Mouse (Mus musculus) liver, embryonic 12.5 days (tissue): ENCODE results near the gene Map3k13. TPM values are rescaled to one million over a fixed set of nuclear protein-coding genes. Genes with fewer than 3 reads are reported as not detected.

Experiments used
- ATAC-seq: fragments of 200-750 bp; cut with Nextera tagmentation; 2 replicates; pipeline ENCODE4 v1.8.0; 2017; ENCODE audit warnings: moderate number of reproducible peaks, mild to moderate bottlenecking, moderate library complexity
- H3K27ac ChIP-seq: fragments of 300-500 bp; sonication (generic); 2 replicates; pipeline ENCODE4 v1.5.1; 2016; ENCODE audit warnings: mild to moderate bottlenecking
- H3K27me3 ChIP-seq: fragments of 300-500 bp; sonication (generic); replicated peaks from 2 replicates; pipeline ENCODE4 v1.6.1; 2016; ENCODE audit warnings: mild to moderate bottlenecking, moderate library complexity
- H3K36me3 ChIP-seq: fragments of 300-500 bp; sonication (generic); 2 replicates; pipeline ENCODE4 v1.6.1; 2016; ENCODE audit warnings: mild to moderate bottlenecking, moderate library complexity
- H3K4me1 ChIP-seq: fragments of 300-500 bp; sonication (generic); 2 replicates; pipeline ENCODE4 v1.6.1; 2016
- H3K4me2 ChIP-seq: fragments of 300-500 bp; sonication (generic); 2 replicates; pipeline ENCODE4 v1.6.1; 2016; ENCODE audit warnings: mild to moderate bottlenecking, moderate library complexity
- H3K4me3 ChIP-seq: fragments of 300-500 bp; sonication (generic); 2 replicates; pipeline ENCODE4 v1.5.1; 2016; ENCODE audit warnings: mild to moderate bottlenecking, moderate library complexity
- H3K9ac ChIP-seq: fragments of 300-500 bp; sonication (generic); 2 replicates; pipeline ENCODE4 v1.6.1; 2016; ENCODE audit warnings: mild to moderate bottlenecking, moderate library complexity
- H3K9me3 ChIP-seq: fragments of 300-500 bp; sonication (generic); replicated peaks from 2 replicates; pipeline ENCODE4 v1.6.1; 2016; ENCODE audit warnings: mild to moderate bottlenecking, moderate library complexity
- WGBS: fragments of 180-500 bp; shearing (Covaris S2); methylation state at CpG from one replicate; pipeline ENCODE4 v1.1.7; 2016; ENCODE audit not compliant: insufficient replicate concordance; 5-methylcytosine and 5-hydroxymethylcytosine counted together
- polyA plus RNA-seq: library from polyadenylated mRNA; unstranded; fragments of >200 nt; fragmentation: Nextera tagmentation; extraction: Ambion mirVana; gene quantifications from 2 replicates; pipeline ENCODE4 v1.2.1, GENCODE M21; 2016

The Map3k13 gene
- polyA plus RNA-seq, 1 experiment from 2014 or later = 0.41 TPM

DNA sequence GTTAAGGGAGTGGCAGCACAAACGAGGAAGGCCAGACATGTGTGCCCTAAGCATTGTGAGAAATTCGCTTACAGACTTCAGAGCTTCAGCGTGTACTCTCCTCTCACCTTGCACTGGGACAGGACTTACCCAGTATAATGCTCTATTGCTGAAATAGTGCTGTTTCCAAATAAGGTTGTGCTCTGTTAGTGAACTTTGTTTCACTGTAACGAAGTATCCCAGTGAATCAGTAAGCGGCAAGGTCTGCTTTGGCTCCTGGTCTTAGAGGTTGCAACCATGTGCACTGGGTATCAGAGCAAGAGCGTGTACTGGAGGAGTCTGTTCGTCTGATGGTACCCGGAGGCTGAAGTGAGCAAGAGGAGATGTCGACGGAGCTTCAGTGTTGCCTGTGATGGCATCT lies 39.8 kb downstream of the Map3k13 start:
- Histone ChIP-seq H3K27me3 (no peaks in the 10 kb centered on the region), H3K36me3 (no peaks in the 10 kb centered on the region), H3K4me1 (peaks cover 4% of the 10 kb centered on the region; the same call in 1 of the 2 replicates), H3K27ac (no peak overlapping the region), H3K4me3 (no peak overlapping the region), H3K4me2 (no peak overlapping the region), H3K9me3 (no peaks in the 10 kb centered on the region), H3K9ac (no peak overlapping the region)
- 72% methylated on average over 10 of the region's 10 CpGs for WGBS
- ATAC-seq = no peak

DNA sequence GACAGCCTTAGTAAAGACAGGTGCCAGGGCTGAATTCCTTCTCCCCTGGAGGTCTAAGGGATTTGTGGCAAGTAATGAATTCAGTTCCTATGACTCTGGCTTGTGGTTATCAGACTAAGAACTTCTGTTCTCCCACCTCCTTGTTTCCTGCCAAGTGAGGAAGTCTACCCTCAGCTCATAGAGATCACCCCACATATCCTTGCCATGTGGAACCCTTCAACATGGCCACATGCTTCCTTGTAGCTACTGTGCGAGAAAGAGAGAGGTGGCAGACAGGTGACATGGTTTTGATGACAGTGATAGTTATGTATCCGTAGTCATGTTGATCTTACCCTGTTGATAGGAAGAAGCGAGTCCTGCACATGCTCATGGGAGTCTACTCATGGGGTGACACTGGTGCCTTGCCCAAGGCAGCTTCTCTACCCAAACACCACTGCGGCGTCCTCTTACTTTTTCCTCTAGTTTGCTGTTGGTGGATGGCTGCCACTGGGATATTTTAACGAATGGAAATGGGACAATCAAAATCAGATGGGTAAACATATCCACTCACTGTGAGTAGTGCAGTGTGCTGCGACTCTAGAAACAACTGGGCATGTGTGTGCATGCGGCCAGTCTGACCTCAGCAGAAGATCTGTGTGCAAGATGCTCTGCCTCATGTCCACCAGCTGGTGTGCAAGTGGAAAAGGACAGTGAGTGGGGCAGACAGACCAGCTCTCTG lies 40.9 kb downstream of the Map3k13 start:
- no peak for ATAC-seq
- Histone ChIP-seq H3K9me3 (no peaks in the 10 kb centered on the region), H3K4me1 (peaks cover 4% of the 10 kb centered on the region; the same call in 1 of the 2 replicates), H3K4me3 (no peak overlapping the region), H3K36me3 (no peaks in the 10 kb centered on the region), H3K4me2 (no peak overlapping the region), H3K9ac (no peak overlapping the region), H3K27me3 (no peaks in the 10 kb centered on the region), H3K27ac (no peak overlapping the region)
- 67% methylated on average over 8 of the region's 8 CpGs for WGBS

DNA sequence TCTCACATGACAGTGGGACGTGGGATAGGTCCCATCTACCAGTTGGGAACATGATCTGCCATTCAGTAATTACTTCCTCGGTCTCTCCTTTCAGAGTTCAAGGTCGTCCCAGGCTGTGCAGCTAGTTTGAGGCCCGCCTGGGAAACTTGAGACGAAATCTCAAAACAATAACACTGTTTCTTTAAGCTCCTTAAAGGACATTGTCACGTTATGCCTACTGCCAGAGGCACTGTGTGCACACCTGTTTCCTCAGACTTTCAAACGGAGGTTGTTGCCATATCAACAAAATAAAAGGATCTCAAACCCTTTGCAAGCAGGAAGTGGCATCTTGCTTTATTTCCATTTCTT lies 41.4 kb downstream of the Map3k13 start:
- H3K27me3 ChIP-seq = no peaks in the 10 kb centered on the region
- no peak overlapping the region for H3K9ac ChIP-seq
- 56% methylated on average over 7 of the region's 7 CpGs for WGBS
- H3K4me1 ChIP-seq = peaks cover 3% of the 10 kb centered on the region; the same call in 1 of the 2 replicates
- H3K36me3 ChIP-seq = no peaks in the 10 kb centered on the region
- ATAC-seq = no peak
- H3K4me2 ChIP-seq = no peak overlapping the region
- no peaks in the 10 kb centered on the region for H3K9me3 ChIP-seq
- no peak overlapping the region for H3K4me3 ChIP-seq
- H3K27ac ChIP-seq = no peak overlapping the region

DNA sequence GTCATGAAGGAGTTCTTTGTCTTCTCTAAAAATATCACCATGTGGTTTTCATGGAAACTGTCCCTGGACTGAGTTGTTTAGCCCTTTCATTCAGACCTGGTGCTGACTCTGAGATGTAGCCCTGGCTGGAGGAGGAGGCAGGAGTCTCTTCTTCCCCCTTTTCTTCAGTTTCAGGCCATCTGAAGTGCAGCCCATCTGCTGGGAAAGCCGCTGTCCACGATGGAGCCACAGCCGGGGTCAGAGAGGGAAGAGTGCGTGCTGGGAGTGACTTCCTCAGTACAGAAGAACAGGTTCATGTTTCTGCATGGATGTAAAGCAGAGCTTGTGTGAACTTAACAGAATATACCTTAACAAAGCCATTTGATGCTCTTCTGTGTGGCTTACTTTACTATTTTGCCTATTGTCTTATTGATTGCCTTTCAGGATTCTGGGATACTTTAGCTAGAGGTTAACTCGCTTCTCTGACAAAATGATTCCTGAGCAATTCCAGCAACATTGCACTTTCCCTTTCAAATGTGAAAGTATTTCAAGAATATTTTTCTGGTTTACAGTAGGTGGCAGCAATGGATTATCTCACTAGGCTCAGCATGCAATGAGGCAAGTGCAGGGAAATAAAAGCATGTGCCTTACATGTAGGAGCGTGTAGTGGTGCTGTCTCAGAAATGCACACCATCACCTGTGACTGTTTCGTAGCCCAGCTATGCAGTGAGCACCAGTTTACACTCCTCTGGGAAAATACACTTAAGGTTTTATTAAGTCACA lies 42.3 kb downstream of the Map3k13 start:
- ATAC-seq = no peak
- Histone ChIP-seq H3K9me3 (no peaks in the 10 kb centered on the region), H3K9ac (no peak overlapping the region), H3K4me2 (no peak overlapping the region), H3K27ac (no peak overlapping the region), H3K27me3 (no peaks in the 10 kb centered on the region), H3K4me3 (no peak overlapping the region), H3K36me3 (no peaks in the 10 kb centered on the region), H3K4me1 (no peaks in the 10 kb centered on the region)
- WGBS = 57% methylated on average over 7 of the region's 7 CpGs

DNA sequence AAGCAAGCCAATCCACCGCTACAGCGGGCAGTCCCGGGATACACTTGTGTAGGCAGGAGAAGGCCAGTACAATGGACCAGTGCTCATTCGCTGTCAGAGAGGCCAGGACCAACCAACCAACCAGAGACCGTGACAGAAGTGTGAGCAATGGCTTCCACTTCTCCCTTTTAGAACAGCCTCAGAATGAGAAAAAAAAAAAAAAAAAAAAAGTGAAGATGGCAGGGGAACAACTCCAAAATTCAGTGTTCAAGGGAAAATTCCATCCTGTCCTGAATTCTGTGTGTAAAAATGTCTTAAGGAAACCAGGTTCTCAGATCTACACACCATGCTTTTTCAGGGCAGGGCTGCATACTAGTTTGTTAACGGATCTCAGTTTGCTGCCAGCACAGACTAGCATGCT lies 43.5 kb downstream of the Map3k13 start:
- no peak overlapping the region for H3K9ac ChIP-seq
- no peaks in the 10 kb centered on the region for H3K4me1 ChIP-seq
- no peak overlapping the region for H3K27ac ChIP-seq
- WGBS = 69% methylated on average over 6 of the region's 6 CpGs
- no peak overlapping the region for H3K4me3 ChIP-seq
- no peaks in the 10 kb centered on the region for H3K27me3 ChIP-seq
- no peak overlapping the region for H3K4me2 ChIP-seq
- no peak for ATAC-seq
- no peaks in the 10 kb centered on the region for H3K36me3 ChIP-seq
- no peaks in the 10 kb centered on the region for H3K9me3 ChIP-seq

DNA sequence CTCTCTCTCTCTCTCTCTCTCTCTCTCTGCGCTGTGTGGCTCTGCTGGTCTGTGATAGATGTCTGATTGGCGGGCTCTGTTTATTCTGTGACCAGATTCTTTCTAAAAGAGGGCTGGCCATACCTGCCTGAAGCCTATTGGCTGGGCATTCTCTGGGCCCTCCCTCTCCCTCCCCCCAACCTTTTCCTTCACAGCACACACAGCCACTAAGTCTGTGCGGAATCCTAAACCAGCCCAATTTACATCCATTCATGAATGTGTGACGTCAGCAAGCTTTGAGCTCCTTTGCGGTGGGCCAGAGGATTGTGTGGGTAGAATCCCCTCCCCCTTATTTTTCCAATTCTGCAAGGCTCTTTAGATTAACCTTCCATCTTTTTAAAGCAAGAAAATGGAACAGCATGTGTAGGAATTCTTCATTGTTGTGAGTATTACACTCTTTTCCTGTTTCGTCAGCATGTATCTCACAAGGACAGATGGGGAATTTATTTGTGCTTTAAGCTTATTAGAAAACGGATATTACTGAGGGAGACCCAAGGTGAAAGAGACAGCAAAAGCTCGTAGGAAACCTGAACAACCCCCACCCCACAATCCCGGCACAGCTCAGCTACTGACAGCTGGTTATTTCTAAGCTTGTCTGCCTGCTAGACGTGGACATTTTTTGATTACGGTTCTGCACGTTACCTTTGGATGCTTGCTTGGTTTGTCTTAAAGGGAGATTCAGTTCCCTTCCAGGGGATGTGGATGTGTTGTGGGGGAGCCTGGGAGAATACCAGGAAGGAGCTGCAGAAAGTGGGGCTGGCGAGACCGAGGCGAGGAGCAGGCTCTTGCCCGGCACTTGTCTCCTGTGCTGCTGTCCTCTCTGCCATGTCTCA lies 51.9 kb downstream of the Map3k13 start:
- Histone ChIP-seq H3K4me1 (peaks cover 8% of the 10 kb centered on the region; the same call in 1 of the 2 replicates), H3K27me3 (no peaks in the 10 kb centered on the region; the same call in 1 of the 2 replicates), H3K27ac (no peak overlapping the region), H3K9me3 (no peaks in the 10 kb centered on the region), H3K36me3 (no peaks in the 10 kb centered on the region), H3K4me2 (peak overlapping the region; percentile 58), H3K4me3 (peak overlapping the region; percentile 44), H3K9ac (peak overlapping the region; percentile 37; the same call in 1 of the 2 replicates)
- WGBS = 6% methylated on average over 16 of the region's 16 CpGs
- ATAC-seq = peak; percentile 91

DNA sequence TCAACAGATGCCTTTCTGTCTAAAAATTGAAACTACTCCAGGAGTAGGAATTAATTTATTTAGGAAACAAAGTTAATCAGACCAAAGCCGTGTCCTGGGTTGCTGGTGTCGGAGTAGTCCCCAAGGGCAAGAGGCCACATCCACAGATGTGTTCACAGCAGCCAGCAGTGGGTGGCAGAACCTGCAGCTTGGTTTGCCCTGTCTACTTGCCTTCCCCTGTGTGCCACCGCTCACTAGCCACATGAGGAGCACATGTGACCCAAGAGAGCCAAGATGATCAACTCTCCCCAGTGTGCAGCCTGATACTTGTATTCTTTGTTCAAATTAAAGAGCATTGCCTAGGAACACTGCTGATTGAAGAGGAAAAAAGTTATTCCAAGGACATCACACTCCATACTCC lies 54.3 kb downstream of the Map3k13 start:
- H3K27ac ChIP-seq = no peak overlapping the region
- no peak overlapping the region for H3K9ac ChIP-seq
- 65% methylated on average over 3 of the region's 3 CpGs for WGBS
- H3K9me3 ChIP-seq = no peaks in the 10 kb centered on the region
- no peak for ATAC-seq
- H3K4me1 ChIP-seq = peaks cover 8% of the 10 kb centered on the region; the same call in 1 of the 2 replicates
- H3K4me3 ChIP-seq = no peak overlapping the region
- no peaks in the 10 kb centered on the region for H3K36me3 ChIP-seq
- H3K4me2 ChIP-seq = no peak overlapping the region
- peaks cover 4% of the 10 kb centered on the region; the same call in 1 of the 2 replicates for H3K27me3 ChIP-seq

DNA sequence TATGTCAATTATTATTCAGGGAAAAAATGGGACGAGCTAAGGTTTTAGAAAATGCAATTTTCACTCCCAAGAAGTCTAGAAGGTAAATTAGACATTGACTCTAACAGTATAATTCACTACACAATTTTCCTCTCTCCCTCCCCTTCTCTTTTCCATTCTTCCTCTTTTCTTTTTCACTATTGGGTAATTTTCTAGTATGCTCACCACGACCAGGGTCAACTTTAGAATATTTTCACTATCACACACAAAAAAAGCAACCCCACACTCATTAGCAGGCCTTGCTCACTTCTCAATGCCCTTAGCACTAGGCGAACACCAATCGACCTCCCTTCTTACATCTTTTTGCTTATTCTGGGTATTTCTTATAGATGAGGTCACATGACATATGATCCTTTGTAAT lies 54.7 kb downstream of the Map3k13 start:
- ATAC-seq = no peak
- Histone ChIP-seq H3K9me3 (no peaks in the 10 kb centered on the region), H3K4me2 (no peak overlapping the region), H3K9ac (no peak overlapping the region), H3K4me3 (no peak overlapping the region), H3K36me3 (no peaks in the 10 kb centered on the region), H3K27ac (no peak overlapping the region), H3K27me3 (peaks cover 4% of the 10 kb centered on the region; the same call in 1 of the 2 replicates), H3K4me1 (peaks cover 8% of the 10 kb centered on the region; the same call in 1 of the 2 replicates)
- WGBS = 61% methylated on average over 4 of the region's 4 CpGs

DNA sequence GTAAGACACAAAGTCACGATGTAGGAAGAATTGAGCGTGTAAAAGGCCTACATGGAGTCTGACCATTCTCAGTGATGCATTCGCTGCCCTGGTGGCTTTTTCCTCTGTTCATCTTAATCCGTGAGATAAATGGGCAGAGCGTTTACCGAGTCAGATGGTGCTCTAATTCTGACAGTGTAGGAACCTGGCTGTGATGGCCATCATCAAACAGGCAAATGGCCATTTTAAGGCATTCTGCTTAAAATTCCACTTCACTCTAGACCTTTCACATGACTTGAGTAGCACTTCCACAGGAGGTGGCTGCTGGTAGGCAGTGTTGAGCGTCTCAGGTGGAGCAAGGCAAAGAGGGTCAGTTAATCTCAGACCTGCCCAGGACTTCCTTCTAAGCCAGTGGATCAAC lies 58.2 kb downstream of the Map3k13 start:
- H3K9ac ChIP-seq = no peak overlapping the region
- WGBS = 72% methylated on average over 7 of the region's 7 CpGs
- H3K9me3 ChIP-seq = no peaks in the 10 kb centered on the region
- H3K4me1 ChIP-seq = no peaks in the 10 kb centered on the region; the same call in 1 of the 2 replicates
- no peak overlapping the region for H3K4me3 ChIP-seq
- 0 out of 2 replicates have a peak, but pooled peaks cover 4% of the 10 kb centered on the region for H3K27me3 ChIP-seq
- H3K27ac ChIP-seq = no peak overlapping the region
- H3K36me3 ChIP-seq = no peaks in the 10 kb centered on the region
- H3K4me2 ChIP-seq = no peak overlapping the region
- no peak for ATAC-seq

DNA sequence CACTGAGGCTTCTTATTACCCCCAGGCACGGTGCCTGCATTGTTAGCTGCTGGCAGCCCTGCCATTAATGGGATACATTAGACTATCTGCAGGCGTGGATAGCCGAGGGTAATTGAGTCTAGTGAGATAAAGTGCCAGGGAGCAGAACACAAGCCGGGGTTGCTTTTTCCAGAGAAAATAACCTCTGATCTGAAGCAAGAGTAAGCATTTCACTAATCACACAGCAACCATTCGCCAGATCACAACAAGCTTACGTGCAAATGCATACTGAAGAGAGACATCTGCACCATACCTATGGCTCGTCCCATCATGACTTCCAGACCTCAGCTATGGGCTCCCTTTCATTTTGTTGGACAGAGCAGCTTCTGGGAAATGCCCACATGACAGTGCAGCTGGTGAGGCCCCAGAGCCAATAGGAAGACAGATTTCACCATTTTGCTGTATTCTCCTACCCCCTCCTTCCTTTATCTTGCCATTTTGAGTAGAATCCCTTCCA lies 59.3 kb downstream of the Map3k13 start:
- Histone ChIP-seq H3K9me3 (no peaks in the 10 kb centered on the region), H3K9ac (no peak overlapping the region), H3K36me3 (no peaks in the 10 kb centered on the region), H3K27me3 (0 out of 2 replicates have a peak, but pooled peaks cover 4% of the 10 kb centered on the region), H3K4me1 (no peaks in the 10 kb centered on the region; the same call in 1 of the 2 replicates), H3K4me2 (no peak overlapping the region), H3K27ac (no peak overlapping the region), H3K4me3 (no peak overlapping the region)
- no peak for ATAC-seq
- WGBS = 57% methylated on average over 7 of the region's 7 CpGs

DNA sequence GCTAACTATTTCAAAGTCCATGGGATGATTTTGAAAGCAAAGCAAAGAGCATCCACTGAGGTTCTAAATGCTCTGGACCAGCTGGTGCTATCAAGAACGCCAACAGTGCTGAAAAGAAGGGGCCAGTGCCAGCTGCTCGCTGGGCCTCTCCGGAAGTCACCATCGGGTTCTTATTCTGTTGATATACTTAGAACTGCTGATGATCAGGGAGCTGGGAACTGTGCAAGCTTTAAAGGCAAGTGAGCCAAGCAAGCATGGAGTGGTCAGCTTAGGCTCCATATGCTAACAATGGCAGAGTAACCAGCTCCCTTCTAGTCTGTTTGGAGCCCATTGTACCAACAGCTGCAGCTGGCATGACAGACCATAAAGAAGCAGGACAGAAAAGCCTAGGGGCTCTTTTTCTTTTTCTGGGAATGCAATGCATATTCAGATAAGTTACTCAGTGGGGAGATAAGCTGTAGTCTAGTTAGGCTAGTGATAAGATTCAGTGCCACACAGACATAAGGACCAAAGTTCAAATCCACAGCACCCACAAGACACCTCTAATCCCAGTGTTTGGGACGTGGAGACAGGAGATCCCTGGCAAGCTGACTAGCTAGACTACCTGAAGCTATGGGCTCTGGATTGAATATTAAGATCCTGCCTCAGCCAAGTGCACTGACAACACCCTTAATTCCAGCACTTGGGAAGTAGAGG lies 60.6 kb downstream of the Map3k13 start:
- Histone ChIP-seq H3K4me2 (no peak overlapping the region), H3K9me3 (no peaks in the 10 kb centered on the region), H3K9ac (no peak overlapping the region), H3K27me3 (0 out of 2 replicates have a peak, but pooled peaks cover 4% of the 10 kb centered on the region), H3K4me1 (no peaks in the 10 kb centered on the region; the same call in 1 of the 2 replicates), H3K36me3 (no peaks in the 10 kb centered on the region), H3K4me3 (no peak overlapping the region), H3K27ac (no peak overlapping the region)
- WGBS = 66% methylated on average over 5 of the region's 5 CpGs
- no peak for ATAC-seq
